Mouse (Mus musculus) neural tube, embryonic 11.5 days (tissue): ENCODE data around the gene Azin2. TPM values are rescaled to one million over a fixed set of nuclear protein-coding genes. Genes with fewer than 3 reads are reported as not detected.

Experiments used
- ATAC-seq: fragments of 200-750 bp; cut with Nextera tagmentation; 2 replicates; pipeline ENCODE4 v1.8.0; 2017; ENCODE audit warnings: moderate number of reproducible peaks, mild to moderate bottlenecking, moderate TSS enrichment, moderate library complexity; ENCODE audit not compliant: insufficient read depth, low FRiP score, low TSS enrichment
- DNase-seq: peaks from one replicate; pipeline ENCODE4 v3.0.0-alpha.2; 2015; ENCODE audit warnings: low spot score
- H3K27ac ChIP-seq: fragments of 300-500 bp; sonication (generic); 2 replicates; pipeline ENCODE4 v1.5.1; 2014; ENCODE audit warnings: low read depth, mild to moderate bottlenecking, low read length
- H3K27me3 ChIP-seq: fragments of 300-500 bp; sonication (generic); 2 replicates; pipeline ENCODE4 v1.6.1; 2014; ENCODE audit warnings: mild to moderate bottlenecking, low read length, mixed read lengths; ENCODE audit not compliant: control insufficient read depth, insufficient read depth
- H3K36me3 ChIP-seq: fragments of 300-500 bp; sonication (generic); 2 replicates; pipeline ENCODE4 v1.6.1; 2014; ENCODE audit warnings: mild to moderate bottlenecking, low read length, moderate library complexity, mixed read lengths; ENCODE audit not compliant: control insufficient read depth, insufficient read depth
- H3K4me1 ChIP-seq: fragments of 300-500 bp; sonication (generic); 2 replicates; pipeline ENCODE4 v1.6.1; 2014; ENCODE audit warnings: low read length, mixed read lengths; ENCODE audit not compliant: control insufficient read depth, insufficient read depth
- H3K4me2 ChIP-seq: fragments of 300-500 bp; sonication (generic); 2 replicates; pipeline ENCODE4 v1.6.1; 2014; ENCODE audit warnings: low read depth, mild to moderate bottlenecking, moderate library complexity
- H3K4me3 ChIP-seq: fragments of 300-500 bp; sonication (generic); 2 replicates; pipeline ENCODE4 v1.5.1; 2014; ENCODE audit warnings: low read depth, low read length
- H3K9ac ChIP-seq: fragments of 300-500 bp; sonication (generic); 2 replicates; pipeline ENCODE4 v1.6.1; 2014; ENCODE audit warnings: mild to moderate bottlenecking, low read length
- H3K9me3 ChIP-seq: fragments of 300-500 bp; sonication (generic); 2 replicates; pipeline ENCODE4 v1.6.1; 2016; ENCODE audit warnings: low read length; ENCODE audit not compliant: control insufficient read depth
- WGBS: fragments of 180-500 bp; shearing (Covaris S2); extraction: QIAGEN DNeasy Blood & Tissue Kit; methylation state at CpG from one replicate; pipeline ENCODE4 v1.1.7; 2014; 5-methylcytosine and 5-hydroxymethylcytosine counted together
- polyA plus RNA-seq: library from polyadenylated mRNA; unstranded; fragments of >200 nt; fragmentation: Nextera tagmentation; extraction: Ambion mirVana; gene quantifications from 2 replicates; pipeline ENCODE4 v1.2.1, GENCODE M21; 2014

Gene Azin2
- polyA plus RNA-seq, 1 experiment from 2014 or later: 12.9 TPM

- no peak overlapping the region for H3K4me3 ChIP-seq
- no peaks in the 10 kb centered on the region; the same call in 1 of the 2 replicates for H3K36me3 ChIP-seq
- DNase-seq: no peak
- H3K27me3 ChIP-seq: no peaks in the 10 kb centered on the region
- no peak overlapping the region for H3K9ac ChIP-seq
- no peak overlapping the region for H3K27ac ChIP-seq
- H3K4me1 ChIP-seq: peaks cover 8% of the 10 kb centered on the region
- H3K9me3 ChIP-seq: no peaks in the 10 kb centered on the region
- no peak for ATAC-seq
- WGBS: 79% methylated on average over 8 of the region's 8 CpGs
- no peak overlapping the region for H3K4me2 ChIP-seq
These were observed 35.0 kb upstream of the Azin2 start for GRCm38 (mm10) chr4:128997258-128997657.

GRCm38 (mm10) chr4:128995238-128995637 lies 33.0 kb upstream of the Azin2 start:
- 71% methylated on average over 7 of the region's 7 CpGs for WGBS
- Histone ChIP-seq H3K4me1 (peaks cover 8% of the 10 kb centered on the region), H3K9me3 (no peaks in the 10 kb centered on the region), H3K27me3 (no peaks in the 10 kb centered on the region), H3K27ac (no peak overlapping the region), H3K36me3 (no peaks in the 10 kb centered on the region), H3K4me3 (no peak overlapping the region), H3K4me2 (no peak overlapping the region), H3K9ac (no peak overlapping the region)
- ATAC-seq: no peak
- no peak for DNase-seq

- DNase-seq: no peak
- Histone ChIP-seq H3K4me2 (peak overlapping the region; percentile 84), H3K9ac (peak overlapping the region; percentile 71), H3K9me3 (no peaks in the 10 kb centered on the region), H3K4me3 (peak overlapping the region; percentile 67), H3K4me1 (peaks cover 8% of the 10 kb centered on the region), H3K27ac (no peak overlapping the region), H3K36me3 (no peaks in the 10 kb centered on the region), H3K27me3 (no peaks in the 10 kb centered on the region)
- ATAC-seq: peak; percentile 11; the same call in 1 of the 2 replicates
- 4% methylated on average over 12 of the region's 12 CpGs for WGBS
These were observed 31.4 kb upstream of the Azin2 start for GRCm38 (mm10) chr4:128993675-128994074.

- H3K9ac ChIP-seq: peak overlapping the region; percentile 71
- ATAC-seq (peak; percentile 99), DNase-seq (peak; percentile 97)
- H3K4me3 ChIP-seq: peak overlapping the region; percentile 67
- H3K27ac ChIP-seq: no peak overlapping the region
- H3K4me1 ChIP-seq: peaks cover 8% of the 10 kb centered on the region
- H3K4me2 ChIP-seq: peak overlapping the region; percentile 84
- under 1% methylated on average over 49 of the region's 49 CpGs for WGBS
- no peaks in the 10 kb centered on the region for H3K36me3 ChIP-seq
- H3K9me3 ChIP-seq: no peaks in the 10 kb centered on the region
- no peaks in the 10 kb centered on the region for H3K27me3 ChIP-seq
These were observed 30.9 kb upstream of the Azin2 start for GRCm38 (mm10) chr4:128993025-128993662.

GRCm38 (mm10) chr4:128992176-128992575 lies 29.9 kb upstream of the Azin2 start:
- Histone ChIP-seq H3K4me2 (no peak overlapping the region), H3K27me3 (no peaks in the 10 kb centered on the region), H3K4me3 (no peak overlapping the region), H3K4me1 (peaks cover 8% of the 10 kb centered on the region), H3K9ac (no peak overlapping the region), H3K36me3 (no peaks in the 10 kb centered on the region), H3K9me3 (no peaks in the 10 kb centered on the region), H3K27ac (no peak overlapping the region)
- ATAC-seq (no peak), DNase-seq (no peak)
- 85% methylated on average over 3 of the region's 3 CpGs for WGBS

GRCm38 (mm10) chr4:128991500-128992008 lies 29.3 kb upstream of the Azin2 start, which contains the start of gene Ak2:
TSS of gene Ak2 (plus strand) at chr4:128991958.
- Histone ChIP-seq H3K9me3 (no peaks in the 10 kb centered on the region), H3K27ac (no peak within 1 kb of the TSS), H3K4me3 (no peak within 1 kb of the TSS), H3K4me1 (peaks cover 8% of the 10 kb centered on the region), H3K27me3 (no peaks in the 10 kb centered on the region), H3K9ac (no peak within 1 kb of the TSS), H3K4me2 (no peak within 1 kb of the TSS), H3K36me3 (no peaks in the 10 kb centered on the region)
- WGBS: 92% methylated on average over 9 of the region's 9 CpGs
- ATAC-seq: no peak
- no peak for DNase-seq

GRCm38 (mm10) chr4:128989678-128990077 lies 27.4 kb upstream of the Azin2 start:
- DNase-seq (no peak), ATAC-seq (no peak)
- no peaks in the 10 kb centered on the region for H3K9me3 ChIP-seq
- no peaks in the 10 kb centered on the region for H3K27me3 ChIP-seq
- H3K4me1 ChIP-seq: peaks cover 8% of the 10 kb centered on the region
- 54% methylated on average over 11 of the region's 11 CpGs for WGBS
- no peak overlapping the region for H3K9ac ChIP-seq
- H3K4me2 ChIP-seq: no peak overlapping the region
- no peak overlapping the region for H3K27ac ChIP-seq
- no peaks in the 10 kb centered on the region for H3K36me3 ChIP-seq
- no peak overlapping the region for H3K4me3 ChIP-seq

- Histone ChIP-seq H3K27ac (no peak overlapping the region), H3K4me1 (peaks cover 2% of the 10 kb centered on the region), H3K27me3 (no peaks in the 10 kb centered on the region), H3K4me3 (no peak overlapping the region), H3K9me3 (no peaks in the 10 kb centered on the region), H3K4me2 (no peak overlapping the region), H3K36me3 (no peaks in the 10 kb centered on the region), H3K9ac (no peak overlapping the region)
- no peak for DNase-seq
- WGBS: 41% methylated on average over 3 of the region's 3 CpGs
- no peak for ATAC-seq
These were observed 26.7 kb upstream of the Azin2 start for GRCm38 (mm10) chr4:128988911-128989310.

- Histone ChIP-seq H3K9me3 (no peaks in the 10 kb centered on the region), H3K9ac (no peak overlapping the region), H3K4me1 (no peaks in the 10 kb centered on the region), H3K4me3 (no peak overlapping the region), H3K4me2 (no peak overlapping the region), H3K36me3 (no peaks in the 10 kb centered on the region), H3K27ac (no peak overlapping the region), H3K27me3 (no peaks in the 10 kb centered on the region)
- DNase-seq (no peak), ATAC-seq (no peak)
- 81% methylated on average over 3 of the region's 3 CpGs for WGBS
These were observed 22.4 kb upstream of the Azin2 start for GRCm38 (mm10) chr4:128984600-128984999.
